Mouse (Mus musculus) adrenal gland, adult (tissue): ENCODE results near the gene Cep350.

Experiments
- DNase-seq, 2 experiments: peaks; one replicate each; pipeline ENCODE4 v3.0.0; 2022 to 2023; ENCODE audit warnings: low spot score in 1 of 2; ENCODE audit not compliant: inconsistent age in 2 of 2

Gene Cep350

DNA sequence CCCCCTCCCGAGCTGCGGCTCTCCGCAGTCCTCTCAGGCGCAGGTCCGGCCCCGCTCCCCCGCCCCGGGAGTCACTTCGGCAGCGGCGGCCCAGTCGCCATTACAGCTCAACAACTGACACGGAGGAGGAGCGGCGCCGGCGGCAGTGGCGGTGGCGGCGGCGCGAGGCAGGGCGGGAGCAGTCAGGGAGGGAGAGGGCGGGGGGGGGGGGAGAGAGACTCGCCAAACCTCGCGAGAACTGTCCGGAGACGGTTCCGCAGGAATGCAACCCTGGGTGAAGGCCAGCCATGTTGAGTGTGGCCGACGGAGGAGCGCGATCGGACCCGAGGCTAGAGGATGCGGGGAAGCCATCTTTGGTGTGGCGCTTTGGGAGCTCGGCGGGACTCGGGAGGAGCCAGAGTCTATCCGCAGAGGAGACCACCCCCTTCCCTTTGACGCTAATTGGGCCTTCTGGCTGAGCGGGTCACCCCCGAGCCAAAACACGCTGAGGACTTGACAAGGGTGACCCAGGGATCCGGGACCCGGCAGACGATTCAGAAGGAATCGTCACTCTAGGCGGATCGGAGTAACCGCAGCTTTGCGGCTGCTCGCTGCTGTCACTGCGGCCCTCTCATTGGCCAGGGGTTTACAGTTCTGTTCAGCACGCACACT lies at the start of gene Cep350:
TSS of gene Cep350 (minus strand) at position 188 of the 651 bp plus-strand sequence.
- peak; percentile 98 to 99 for DNase-seq

- no peak for DNase-seq
Observed at GRCm38 (mm10) chr1:156020402-156020801, 47.3 kb upstream of the Cep350 start.

DNA sequence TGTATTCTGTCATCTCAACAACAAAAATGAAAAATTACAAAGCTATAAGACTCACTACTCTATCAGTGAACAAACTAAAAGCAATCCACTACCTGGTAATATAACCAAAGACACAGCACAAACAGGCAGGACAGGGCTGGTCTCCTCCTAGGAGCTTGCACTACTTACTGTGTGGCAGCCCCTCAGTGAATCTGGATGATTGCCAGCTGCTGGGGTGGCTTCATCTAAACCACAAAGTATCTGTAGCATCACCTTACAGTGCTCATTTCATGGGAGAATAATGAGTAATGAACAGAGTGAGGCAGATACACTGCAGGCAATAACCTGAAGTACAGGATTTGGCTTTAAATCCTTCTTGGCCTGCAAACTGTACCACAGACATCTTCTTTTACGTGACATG lies 46.7 kb upstream of the Cep350 start:
- DNase-seq: no peak

- no peak for DNase-seq
Observed at GRCm38 (mm10) chr1:156009003-156009402, 35.9 kb upstream of the Cep350 start.

DNA sequence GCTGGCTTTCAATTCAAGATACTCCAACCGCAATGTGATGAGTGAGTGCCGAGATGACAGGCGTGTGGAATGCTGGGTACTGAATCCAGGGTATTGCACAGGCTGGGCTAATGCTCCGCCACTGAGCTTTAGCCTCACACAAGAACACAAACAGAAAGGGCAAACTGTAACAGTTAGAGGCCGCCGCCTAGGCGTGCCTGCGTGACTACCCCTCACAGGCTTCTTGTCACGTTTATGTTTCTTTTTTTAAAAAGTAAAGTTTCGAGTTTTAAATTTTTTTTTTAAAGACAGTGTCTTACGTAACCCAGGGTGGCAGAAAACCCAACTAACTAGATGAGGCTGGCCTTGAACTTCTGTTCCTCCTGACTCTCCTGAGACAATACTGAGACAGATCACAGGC lies 32.9 kb upstream of the Cep350 start:
- DNase-seq: peak; percentile 18 to 61

GRCm38 (mm10) chr1:156003201-156003935 lies 30.3 kb upstream of the Cep350 start:
- DNase-seq: peak; percentile 31 to 73

DNA sequence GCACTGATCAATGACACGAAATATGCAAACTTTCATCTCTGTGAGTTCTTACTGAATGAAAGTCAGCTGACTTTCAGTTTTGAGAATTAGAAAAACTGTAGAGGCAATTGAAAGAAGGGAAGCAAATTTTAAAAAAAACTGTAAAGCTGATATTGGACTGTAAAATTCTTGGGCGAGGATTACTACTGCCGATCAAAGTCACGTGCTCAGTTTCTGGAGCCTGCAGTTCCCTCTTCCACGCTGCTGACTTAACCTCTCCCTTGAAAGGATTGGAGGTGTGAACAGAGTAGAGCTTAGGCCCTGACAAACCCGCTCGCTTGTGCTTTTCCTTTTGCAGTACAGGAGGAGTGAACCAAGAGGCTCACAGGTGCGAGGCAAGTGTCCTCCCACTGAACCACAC lies 29.3 kb upstream of the Cep350 start:
- no peak for DNase-seq

- no peak for DNase-seq
Observed at GRCm38 (mm10) chr1:155995612-155996011, 22.6 kb upstream of the Cep350 start.

- no peak for DNase-seq
Observed at GRCm38 (mm10) chr1:155994524-155994923, 21.5 kb upstream of the Cep350 start.

DNA sequence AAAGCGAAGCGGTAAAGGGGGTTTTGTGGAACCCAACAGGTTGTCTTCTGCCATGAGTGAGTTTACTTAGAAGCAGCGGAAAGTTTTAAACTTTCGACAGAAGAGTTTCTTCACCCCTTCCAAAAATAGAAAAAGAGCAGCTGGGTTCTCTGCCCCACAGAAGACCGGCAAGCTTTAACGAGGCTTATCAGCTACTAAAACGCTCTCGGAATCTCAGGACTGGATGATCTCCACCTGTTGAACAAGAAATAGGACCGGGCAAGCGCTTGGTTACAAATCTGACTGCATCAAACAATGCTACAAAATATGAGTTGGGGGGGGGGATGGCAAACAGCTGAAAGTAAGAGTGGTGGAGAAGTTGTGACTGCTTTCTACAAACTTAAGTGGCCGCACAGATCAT lies 17.3 kb upstream of the Cep350 start:
- no peak for DNase-seq

- no peak for DNase-seq
Observed at GRCm38 (mm10) chr1:155989387-155989786, 16.3 kb upstream of the Cep350 start.

DNA sequence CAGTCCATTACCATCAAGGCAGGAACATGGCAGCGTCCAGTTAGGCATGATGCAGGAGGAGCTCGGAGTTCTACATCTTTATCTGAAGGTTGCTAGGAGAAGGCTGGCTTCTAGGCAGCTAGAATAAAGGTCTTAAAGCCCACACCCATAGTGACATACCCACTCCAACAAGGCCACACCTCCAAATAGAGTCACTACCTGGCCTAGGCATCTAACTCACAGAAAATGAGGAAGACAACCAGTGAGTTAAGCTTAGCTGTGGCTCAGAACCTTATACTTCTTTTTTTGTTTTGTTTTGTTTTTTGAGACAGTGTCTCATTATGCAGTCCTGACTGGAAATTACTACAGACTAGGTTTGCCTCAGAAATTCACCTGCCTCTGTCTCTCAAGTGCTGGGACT lies 14.6 kb upstream of the Cep350 start:
- DNase-seq: no peak

GRCm38 (mm10) chr1:155974931-155975330 lies 1.9 kb upstream of the Cep350 start:
- DNase-seq: no peak

- no peak for DNase-seq
Observed at GRCm38 (mm10) chr1:155973719-155974379, 794 bp upstream of the Cep350 start.

GRCm38 (mm10) chr1:155972146-155973067 lies 648 bp downstream of the Cep350 start:
- no peak for DNase-seq

DNA sequence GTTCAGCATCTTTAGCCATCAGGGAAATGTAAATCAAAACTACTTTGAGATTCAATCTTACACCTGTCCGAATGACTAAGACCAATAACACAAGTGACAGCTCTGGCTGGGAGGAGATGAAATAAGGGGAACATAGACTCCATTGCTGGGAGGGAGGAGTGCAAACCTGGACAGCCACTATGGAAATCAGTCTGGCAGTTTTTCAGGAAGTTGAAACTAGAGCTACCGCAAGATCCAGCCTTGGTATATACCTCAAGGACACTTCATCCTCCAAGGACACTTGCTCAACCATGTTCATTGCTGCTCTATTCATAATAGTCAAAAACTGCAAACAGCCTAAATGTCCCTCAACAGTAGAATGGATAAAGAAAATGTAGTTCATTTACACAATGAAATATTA lies 23.9 kb downstream of the Cep350 start:
- DNase-seq: peak; percentile 13 to 65

DNA sequence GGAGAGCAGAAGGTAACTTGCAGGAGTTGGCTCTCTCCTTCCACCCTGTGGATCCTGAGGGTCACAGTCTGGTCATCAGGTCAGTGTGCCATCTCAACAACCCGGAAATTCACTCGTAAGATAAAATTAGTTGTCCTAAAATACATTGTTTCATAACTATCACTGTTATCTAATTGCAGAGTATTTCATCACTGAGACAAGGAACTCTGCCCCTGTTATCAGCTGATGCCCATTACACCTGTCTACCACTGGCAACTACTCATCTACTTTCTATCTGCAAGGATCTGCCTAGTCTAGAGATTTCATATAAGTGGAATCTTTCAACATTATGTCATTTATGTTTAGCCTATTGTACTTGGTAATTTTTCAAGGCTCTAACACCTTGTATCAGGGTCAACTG lies 28.7 kb downstream of the Cep350 start:
- no peak for DNase-seq

GRCm38 (mm10) chr1:155937416-155937815 lies 35.6 kb downstream of the Cep350 start:
- DNase-seq: no peak

DNA sequence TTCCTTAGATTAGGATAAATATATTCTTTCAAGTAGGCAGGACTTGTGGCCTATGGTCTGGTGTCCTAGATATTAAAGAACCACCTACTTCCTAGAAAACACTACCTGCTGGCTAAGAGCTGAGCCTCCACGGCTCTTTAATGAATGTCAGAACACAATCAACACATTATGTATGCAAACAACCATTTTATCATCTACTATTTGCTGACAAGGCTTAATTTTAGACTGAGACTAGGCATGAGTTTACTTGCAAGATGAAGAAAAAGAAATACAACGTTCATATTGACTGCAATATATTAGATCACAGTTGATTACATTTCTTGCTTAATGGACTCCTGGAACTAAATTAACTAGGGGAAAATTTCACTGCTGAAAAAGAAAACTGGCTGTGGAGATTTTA lies 38.4 kb downstream of the Cep350 start:
- no peak for DNase-seq

DNA sequence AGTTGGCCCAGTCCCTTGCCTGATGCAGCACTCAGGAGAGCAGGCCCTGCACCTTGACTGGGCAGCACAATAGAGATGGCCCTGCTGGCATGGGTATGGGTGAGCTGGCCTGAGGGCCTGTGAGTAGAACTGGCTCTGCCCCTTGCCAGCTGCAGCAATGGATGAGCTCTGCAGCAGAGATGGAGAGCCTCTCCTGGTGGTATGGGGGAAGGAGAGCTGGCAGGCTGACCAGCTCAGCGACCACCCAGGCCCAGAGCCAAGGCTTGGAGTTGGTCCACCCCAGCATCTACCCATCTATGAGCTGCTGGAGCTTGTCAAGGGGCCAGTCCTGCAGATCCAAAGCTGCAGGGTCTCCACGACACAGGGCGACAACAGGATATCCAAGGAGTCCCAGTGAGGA lies 69.5 kb downstream of the Cep350 start:
- no peak for DNase-seq

DNA sequence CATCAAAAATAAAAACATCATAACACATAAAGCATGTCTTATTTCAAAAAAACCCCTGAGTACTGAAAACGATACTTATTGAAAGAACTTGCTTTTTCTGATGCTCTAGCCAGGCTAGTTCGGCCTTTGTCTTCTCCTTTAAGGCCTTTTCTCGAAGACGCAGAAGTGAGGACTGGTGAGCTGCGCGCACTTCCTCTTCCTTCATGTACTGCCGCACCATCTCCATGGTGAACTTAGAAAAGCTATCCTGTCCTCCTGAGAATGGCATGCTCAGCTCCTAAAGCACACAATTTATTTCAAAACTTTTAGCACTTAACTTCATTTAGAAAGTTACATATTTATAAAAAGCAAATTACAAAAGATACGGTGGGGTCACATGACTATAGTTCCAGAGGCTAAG lies 71.7 kb downstream of the Cep350 start:
- no peak for DNase-seq
